Mouse (Mus musculus) embryonic facial prominence, embryonic 14.5 days (tissue): Measurements from ENCODE around the gene Zfp622. TPM values are rescaled to one million over a fixed set of nuclear protein-coding genes. Genes with fewer than 3 reads are reported as not detected.
A peak's percentile ranks its signal among the peaks of the same experiment; 100 is the strongest.

Source experiments
- ATAC-seq: fragments of 200-750 bp; cut with Nextera tagmentation; 2 replicates; pipeline ENCODE4 v1.8.0; 2017; ENCODE audit warnings: low read depth, moderate number of reproducible peaks, moderate TSS enrichment
- DNase-seq: peaks from one replicate; pipeline ENCODE4 v3.0.0-alpha.2; 2015; ENCODE audit warnings: low spot score
- H3K27ac ChIP-seq: fragments of 300-500 bp; sonication (generic); replicated peaks from 2 replicates; pipeline ENCODE4 v1.5.1; 2014; ENCODE audit warnings: low read depth, mild to moderate bottlenecking, low read length, moderate library complexity
- H3K27me3 ChIP-seq: fragments of 300-500 bp; sonication (generic); replicated peaks from 2 replicates; pipeline ENCODE4 v1.6.1; 2014; ENCODE audit warnings: low read length; ENCODE audit not compliant: control insufficient read depth, insufficient read depth
- H3K36me3 ChIP-seq: fragments of 300-500 bp; sonication (generic); 2 replicates; pipeline ENCODE4 v1.6.1; 2014; ENCODE audit warnings: low read length, mixed read lengths; ENCODE audit not compliant: control insufficient read depth, insufficient read depth
- H3K4me1 ChIP-seq: fragments of 300-500 bp; sonication (generic); 2 replicates; pipeline ENCODE4 v1.6.1; 2014; ENCODE audit warnings: antibody characterized with exemption, low read length; ENCODE audit not compliant: control insufficient read depth, insufficient read depth
- H3K4me2 ChIP-seq: fragments of 300-500 bp; sonication (generic); 2 replicates; pipeline ENCODE4 v1.6.1; 2014; ENCODE audit warnings: low read depth, mild to moderate bottlenecking, low read length, moderate library complexity, mixed read lengths
- H3K4me3 ChIP-seq: fragments of 300-500 bp; sonication (generic); 2 replicates; pipeline ENCODE4 v1.5.1; 2014; ENCODE audit warnings: low read depth, mild to moderate bottlenecking, low read length
- H3K9ac ChIP-seq: fragments of 300-500 bp; sonication (generic); 2 replicates; pipeline ENCODE4 v1.6.1; 2014; ENCODE audit warnings: low read depth, mild to moderate bottlenecking, low read length, moderate library complexity, mixed read lengths
- H3K9me3 ChIP-seq: fragments of 300-500 bp; sonication (generic); 2 replicates; pipeline ENCODE4 v1.6.1; 2016; ENCODE audit warnings: low read length; ENCODE audit not compliant: control insufficient read depth
- WGBS: fragments of 180-500 bp; shearing (Covaris S2); extraction: QIAGEN DNeasy Blood & Tissue Kit; methylation state at CpG from one replicate; pipeline ENCODE4 v1.1.7; 2014; 5-methylcytosine and 5-hydroxymethylcytosine counted together
- polyA plus RNA-seq: library from polyadenylated mRNA; unstranded; fragments of >200 nt; fragmentation: Nextera tagmentation; extraction: Ambion mirVana; gene quantifications from 2 replicates; pipeline ENCODE4 v1.2.1, GENCODE M21; 2014

The Zfp622 gene
- polyA plus RNA-seq: 29.9 and 30.5 TPM in 2 replicates

DNA sequence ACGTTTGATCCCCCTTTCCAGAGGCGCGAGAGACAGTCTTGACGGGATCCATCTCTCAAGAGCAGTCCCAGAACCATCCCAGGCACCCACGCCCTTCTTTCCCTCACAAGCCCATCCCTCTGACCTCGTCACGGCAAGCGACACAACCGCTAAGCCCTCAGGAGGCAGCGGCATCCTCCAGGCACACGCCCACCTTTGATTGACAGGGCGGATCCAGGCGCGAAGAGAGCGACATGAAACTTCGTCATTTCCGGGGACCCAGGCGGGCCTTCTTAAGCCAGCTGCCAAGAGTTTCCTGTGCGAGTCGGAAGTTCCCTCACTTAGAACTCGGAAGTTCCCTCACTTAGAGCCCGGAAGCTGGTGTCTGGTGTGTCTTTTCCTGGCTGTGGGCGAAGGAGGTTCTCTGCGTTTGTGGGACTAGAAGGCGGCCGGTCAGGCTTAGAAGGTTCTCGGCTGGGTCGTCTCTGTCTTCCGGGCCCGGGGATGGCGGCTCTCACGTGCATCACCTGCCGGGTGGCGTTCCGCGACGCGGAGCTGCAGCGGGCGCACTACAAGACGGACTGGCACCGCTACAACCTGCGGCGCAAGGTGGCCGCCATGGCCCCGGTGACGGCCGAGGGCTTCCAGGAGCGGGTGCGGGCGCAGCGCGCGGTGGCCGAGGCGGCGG, at the start of gene Zfp622:
Gene Zfp622 (plus strand): TSS at position 300 of the 667 bp plus-strand sequence.
- H3K36me3 ChIP-seq: peaks cover 24% of the 10 kb centered on the region
- H3K4me1 ChIP-seq: peaks cover 10% of the 10 kb centered on the region; the same call in 1 of the 2 replicates
- peak within 1 kb of the TSS; percentile 92 for H3K9ac ChIP-seq
- H3K27ac ChIP-seq: peak within 1 kb of the TSS; percentile 92
- ATAC-seq (peak; percentile 98), DNase-seq (peak; percentile 100)
- peak within 1 kb of the TSS; percentile 81 for H3K4me2 ChIP-seq
- no peaks in the 10 kb centered on the region for H3K27me3 ChIP-seq
- no peaks in the 10 kb centered on the region for H3K9me3 ChIP-seq
- 0% methylated on average over 40 of the region's 57 CpGs for WGBS
- H3K4me3 ChIP-seq: peak within 1 kb of the TSS; percentile 98

DNA sequence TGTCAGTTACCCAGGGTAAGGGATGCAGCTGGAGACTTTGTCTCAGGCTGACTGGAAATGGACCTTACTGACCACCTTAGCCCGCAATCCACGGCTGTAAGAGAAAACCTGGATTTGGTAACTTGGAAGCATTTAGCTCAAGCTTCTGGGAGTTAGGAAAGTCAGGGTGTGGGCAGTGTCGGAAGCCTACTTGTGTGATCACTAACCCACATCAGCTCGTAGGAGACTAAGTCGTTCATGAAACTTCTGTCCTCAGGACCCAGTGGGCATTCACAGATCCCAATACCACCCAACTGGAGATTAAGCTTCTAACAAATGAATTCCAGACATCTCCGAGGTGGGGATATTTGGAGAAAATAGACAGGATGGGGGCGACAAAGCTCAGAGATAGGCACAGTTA, 49.8 kb upstream of the Zfp622 start:
- Histone ChIP-seq H3K27ac (no peak overlapping the region), H3K36me3 (no peaks in the 10 kb centered on the region), H3K27me3 (no peaks in the 10 kb centered on the region), H3K4me2 (no peak overlapping the region), H3K4me1 (peaks cover 13% of the 10 kb centered on the region; the same call in 1 of the 2 replicates), H3K9me3 (no peaks in the 10 kb centered on the region), H3K4me3 (no peak overlapping the region), H3K9ac (no peak overlapping the region)
- ATAC-seq (no peak), DNase-seq (no peak)
- WGBS: 78% methylated on average over 7 of the region's 7 CpGs

DNA sequence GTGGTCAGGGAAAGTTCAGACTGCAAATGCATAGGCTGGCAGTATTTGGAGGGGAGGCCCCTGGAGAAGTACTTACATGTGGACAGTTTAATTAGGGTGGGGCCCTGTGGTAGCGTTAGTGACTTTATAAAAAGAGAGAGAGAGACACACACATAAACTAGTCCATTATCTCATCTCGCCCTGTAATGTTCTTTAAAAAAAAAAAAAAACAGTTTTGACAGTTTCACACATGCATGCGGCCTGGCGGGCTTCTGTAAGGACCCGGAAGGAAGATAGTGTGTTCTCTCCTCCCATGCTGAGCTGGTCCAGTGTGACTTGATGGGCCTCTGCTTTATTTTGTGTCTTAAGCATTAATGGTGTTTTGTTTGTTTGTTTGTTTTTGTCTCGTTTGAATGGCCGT, 45.7 kb upstream of the Zfp622 start:
- Histone ChIP-seq H3K4me2 (no peak overlapping the region), H3K27ac (no peak overlapping the region), H3K36me3 (no peaks in the 10 kb centered on the region), H3K9me3 (no peaks in the 10 kb centered on the region), H3K27me3 (no peaks in the 10 kb centered on the region), H3K9ac (no peak overlapping the region), H3K4me1 (peaks cover 12% of the 10 kb centered on the region; the same call in 1 of the 2 replicates), H3K4me3 (no peak overlapping the region)
- WGBS: 85% methylated on average over 7 of the region's 7 CpGs
- DNase-seq (no peak), ATAC-seq (no peak)

DNA sequence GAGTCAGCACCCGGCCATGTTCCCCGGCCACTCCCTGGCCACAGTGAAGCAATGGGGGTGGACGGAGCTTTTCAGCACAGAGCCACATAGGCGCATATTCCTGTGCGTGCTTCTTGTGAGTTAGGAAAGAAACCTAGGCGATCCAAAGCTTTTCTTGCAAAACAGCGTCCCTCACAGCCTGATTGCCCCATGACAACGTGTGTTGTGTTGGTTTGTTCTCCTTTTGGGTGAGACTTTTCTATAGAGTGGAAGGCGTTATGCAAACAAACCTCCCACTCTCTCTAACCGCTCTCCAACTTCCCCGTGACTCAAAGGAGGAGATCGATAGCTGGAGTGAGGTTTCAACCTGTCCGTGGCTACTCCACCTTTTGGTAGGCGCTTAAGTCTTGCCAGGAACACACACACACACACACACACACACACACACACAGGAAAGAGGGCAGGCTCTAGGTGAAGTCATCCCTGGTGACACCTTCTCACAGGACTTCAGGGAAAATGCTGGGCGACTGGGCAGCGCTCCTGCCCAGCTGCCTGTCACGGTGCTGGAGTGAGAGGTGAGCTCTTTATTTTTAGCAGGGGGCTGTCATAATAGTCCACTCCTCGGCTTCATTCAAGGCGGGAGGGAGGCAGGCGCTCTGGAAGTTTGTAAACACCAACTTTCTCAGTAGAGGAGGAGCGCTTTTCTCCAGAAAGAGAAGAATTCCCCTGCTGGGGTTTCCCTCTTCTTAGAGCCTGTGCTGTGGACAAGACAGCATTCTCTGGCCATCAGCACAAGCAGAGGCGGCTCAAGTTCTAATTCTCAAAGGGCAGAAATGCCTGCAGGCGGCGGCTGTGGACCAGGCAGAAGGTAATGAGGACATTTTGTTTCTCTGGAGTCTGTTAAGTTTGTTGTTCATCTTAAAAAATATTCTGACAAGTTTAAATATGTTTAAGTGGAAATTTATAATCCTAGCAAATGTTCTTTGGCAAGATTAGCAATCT, 43.5 kb upstream of the Zfp622 start:
- DNase-seq: peak; percentile 31

DNA sequence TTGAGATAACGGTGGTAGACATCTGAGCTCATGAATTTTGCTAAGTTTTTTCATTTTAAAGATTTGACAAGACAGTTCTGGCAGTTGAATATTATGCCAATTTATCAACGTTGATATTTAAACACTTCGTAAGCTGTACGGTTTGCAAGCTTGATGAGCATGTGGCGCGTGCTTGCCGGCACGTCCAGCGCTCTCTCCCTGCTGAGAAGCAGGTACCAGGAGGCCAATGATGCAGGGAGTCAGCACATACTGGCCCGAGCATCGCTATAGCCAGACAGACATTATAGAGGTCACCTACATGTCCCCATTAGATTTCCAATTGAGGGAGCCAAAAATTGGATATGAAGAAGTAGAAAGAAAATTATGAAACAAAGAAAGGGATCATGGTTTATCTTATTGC, 42.7 kb upstream of the Zfp622 start:
- H3K4me3 ChIP-seq: no peak overlapping the region
- H3K9me3 ChIP-seq: no peaks in the 10 kb centered on the region
- 74% methylated on average over 11 of the region's 11 CpGs for WGBS
- H3K27ac ChIP-seq: no peak overlapping the region
- DNase-seq (no peak), ATAC-seq (no peak)
- H3K4me2 ChIP-seq: no peak overlapping the region
- 0 out of 2 replicates have a peak, but pooled peaks cover 7% of the 10 kb centered on the region for H3K4me1 ChIP-seq
- no peaks in the 10 kb centered on the region for H3K27me3 ChIP-seq
- H3K36me3 ChIP-seq: no peaks in the 10 kb centered on the region
- H3K9ac ChIP-seq: no peak overlapping the region

More for the DNA sequence above, 43.5 kb upstream of the Zfp622 start:
- H3K9me3 ChIP-seq: no peaks in the 10 kb centered on the region
- 0 out of 2 replicates have a peak, but pooled peaks cover 7% of the 10 kb centered on the region for H3K4me1 ChIP-seq
- 28% methylated on average over 24 of the region's 24 CpGs for WGBS
- no peak overlapping the region for H3K27ac ChIP-seq
- 0 out of 2 replicates have a peak overlapping the region, but pooled peaks have one; percentile 10 for H3K4me3 ChIP-seq
- H3K9ac ChIP-seq: no peak overlapping the region
- no peaks in the 10 kb centered on the region for H3K36me3 ChIP-seq
- peak; percentile 44; the same call in 1 of the 2 replicates for ATAC-seq
- H3K27me3 ChIP-seq: no peaks in the 10 kb centered on the region
- H3K4me2 ChIP-seq: peak overlapping the region; percentile 44

DNA sequence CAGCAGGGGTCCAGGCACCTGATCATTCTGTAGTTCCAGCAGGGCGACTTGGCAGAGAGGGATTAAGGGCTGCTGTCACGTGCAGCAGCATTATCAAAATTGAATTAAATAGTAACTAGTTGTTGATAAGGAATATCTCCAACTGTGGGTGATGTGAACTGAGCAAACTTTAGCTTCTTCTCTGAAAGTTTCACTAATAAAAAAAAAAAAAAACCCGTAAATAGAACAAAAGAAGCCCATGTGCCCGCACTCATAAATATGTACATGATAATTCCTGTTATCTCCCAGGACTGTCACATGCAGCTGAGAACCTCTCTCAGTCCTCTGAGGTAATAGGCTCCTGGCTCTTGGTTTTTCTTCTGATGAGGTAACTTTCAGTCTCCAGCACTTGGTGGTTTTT, 41.8 kb upstream of the Zfp622 start:
- 77% methylated on average over 4 of the region's 4 CpGs for WGBS
- no peaks in the 10 kb centered on the region for H3K36me3 ChIP-seq
- H3K9ac ChIP-seq: no peak overlapping the region
- H3K4me1 ChIP-seq: peaks cover 8% of the 10 kb centered on the region; the same call in 1 of the 2 replicates
- no peak overlapping the region for H3K4me3 ChIP-seq
- no peak for DNase-seq
- ATAC-seq: no peak
- H3K27me3 ChIP-seq: no peaks in the 10 kb centered on the region
- no peak overlapping the region for H3K4me2 ChIP-seq
- no peak overlapping the region for H3K27ac ChIP-seq
- H3K9me3 ChIP-seq: no peaks in the 10 kb centered on the region

GRCm38 (mm10) chr15:25943386-25944137, 40.6 kb upstream of the Zfp622 start:
- peaks cover 10% of the 10 kb centered on the region; the same call in 1 of the 2 replicates for H3K4me1 ChIP-seq
- DNase-seq (no peak), ATAC-seq (no peak)
- no peaks in the 10 kb centered on the region for H3K9me3 ChIP-seq
- no peaks in the 10 kb centered on the region for H3K27me3 ChIP-seq
- H3K36me3 ChIP-seq: no peaks in the 10 kb centered on the region
- H3K27ac ChIP-seq: no peak overlapping the region
- 83% methylated on average over 15 of the region's 15 CpGs for WGBS
- no peak overlapping the region for H3K4me2 ChIP-seq
- no peak overlapping the region for H3K4me3 ChIP-seq
- H3K9ac ChIP-seq: no peak overlapping the region

DNA sequence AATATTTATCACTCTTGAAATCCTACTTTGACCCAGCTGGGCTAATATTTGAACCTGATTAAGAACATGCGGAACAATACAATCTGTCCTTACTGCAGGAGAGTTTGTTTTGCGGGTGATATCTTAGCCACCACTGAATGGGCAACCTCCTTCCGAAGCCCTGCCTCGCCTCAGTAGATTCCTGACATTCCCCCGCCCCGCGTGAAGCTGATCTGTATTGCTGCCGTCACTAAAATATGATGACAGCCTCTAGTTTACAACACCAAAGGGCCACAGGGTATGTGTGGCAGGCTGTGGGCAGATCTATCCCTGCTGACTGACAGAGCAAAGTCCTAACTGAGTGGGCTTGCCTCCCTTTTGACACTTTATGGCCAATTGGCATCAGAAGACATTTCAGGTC, 38.9 kb upstream of the Zfp622 start:
- no peak for DNase-seq
- 72% methylated on average over 8 of the region's 8 CpGs for WGBS
- Histone ChIP-seq H3K4me1 (peaks cover 10% of the 10 kb centered on the region; the same call in 1 of the 2 replicates), H3K9ac (no peak overlapping the region), H3K27me3 (no peaks in the 10 kb centered on the region), H3K4me3 (no peak overlapping the region), H3K27ac (no peak overlapping the region), H3K36me3 (no peaks in the 10 kb centered on the region), H3K4me2 (no peak overlapping the region), H3K9me3 (no peaks in the 10 kb centered on the region)
- no peak for ATAC-seq
